Mouse (Mus musculus): ENCODE results near the gene Gbgt1. TPM values are rescaled to one million over a fixed set of nuclear protein-coding genes. Genes with fewer than 3 reads are reported as not detected.
"Not testable (repeated sequence)": the region's sequence is repeated elsewhere in the genome, so short reads cannot be mapped to it uniquely, and the experiment has no call there.

Gbgt1 gene
- polyA plus RNA-seq, 1 experiment from 2014 or later, result 5.8 TPM

- 86% methylated on average over 2 of the region's 2 CpGs for WGBS
- no peak for ATAC-seq (replicated peaks; ENCODE audit: low FRiP score)
Observed at GRCm38 (mm10) chr2:28470591-28470990, 26.1 kb upstream of the Gbgt1 start.

GRCm38 (mm10) chr2:28472011-28472410 is 24.7 kb upstream of the Gbgt1 start:
- H3K27me3 ChIP-seq; H3K27ac ChIP-seq; ATAC-seq (replicated peaks; ENCODE audit: low FRiP score); H3K4me3 ChIP-seq (replicated peaks); H3K4me2 ChIP-seq; H3K9ac ChIP-seq: not testable (repeated sequence)
- peaks cover 11% of the 10 kb centered on the region for H3K4me1 ChIP-seq
- WGBS, result 94% methylated on average over 8 of the region's 8 CpGs
- H3K36me3 ChIP-seq, result peaks cover 44% of the 10 kb centered on the region
- H3K9me3 ChIP-seq (replicated peaks), result 0 out of 2 replicates have a peak, but pooled peaks cover 13% of the 10 kb centered on the region

More at GRCm38 (mm10) chr2:28470591-28470990, 26.1 kb upstream of the Gbgt1 start:
- peaks cover 20% of the 10 kb centered on the region for H3K4me1 ChIP-seq
- H3K9me3 ChIP-seq (replicated peaks), result 0 out of 2 replicates have a peak, but pooled peaks cover 13% of the 10 kb centered on the region
- no peak overlapping the region for H3K9ac ChIP-seq
- peaks cover 44% of the 10 kb centered on the region for H3K36me3 ChIP-seq
- H3K27ac ChIP-seq, result no peak overlapping the region
- H3K27me3 ChIP-seq, result peaks cover 3% of the 10 kb centered on the region; the same call in 1 of the 2 replicates
- no peak overlapping the region for H3K4me3 ChIP-seq (replicated peaks)
- no peak overlapping the region for H3K4me2 ChIP-seq

- H3K27me3 ChIP-seq; H3K36me3 ChIP-seq; ATAC-seq (replicated peaks; ENCODE audit: low FRiP score); H3K4me2 ChIP-seq; H3K9me3 ChIP-seq (replicated peaks); H3K27ac ChIP-seq; H3K4me1 ChIP-seq; H3K9ac ChIP-seq; H3K4me3 ChIP-seq (replicated peaks): not testable (repeated sequence)
- 95% methylated on average over 5 of the region's 5 CpGs for WGBS
Observed at GRCm38 (mm10) chr2:28477993-28478392, 18.7 kb upstream of the Gbgt1 start.

- Histone ChIP-seq H3K27me3 (no peaks in the 10 kb centered on the region), H3K9ac (no peak overlapping the region), H3K4me1 (0 out of 2 replicates have a peak, but pooled peaks cover 3% of the 10 kb centered on the region), H3K27ac (no peak overlapping the region), H3K36me3 (no peaks in the 10 kb centered on the region), H3K9me3 (replicated peaks) (no peaks in the 10 kb centered on the region), H3K4me3 (replicated peaks) (no peak overlapping the region), H3K4me2 (no peak overlapping the region)
- WGBS, result 78% methylated on average over 20 of the region's 20 CpGs
- no peak for ATAC-seq (replicated peaks; ENCODE audit: low FRiP score)
Observed at GRCm38 (mm10) chr2:28479208-28480204, 17.2 kb upstream of the Gbgt1 start.

- Histone ChIP-seq H3K9ac (no peak overlapping the region), H3K4me3 (replicated peaks) (no peak overlapping the region), H3K27ac (no peak overlapping the region), H3K27me3 (no peaks in the 10 kb centered on the region), H3K4me1 (0 out of 2 replicates have a peak, but pooled peaks cover 3% of the 10 kb centered on the region), H3K4me2 (no peak overlapping the region), H3K9me3 (replicated peaks) (no peaks in the 10 kb centered on the region), H3K36me3 (no peaks in the 10 kb centered on the region)
- WGBS, result 57% methylated on average over 2 of the region's 2 CpGs
- ATAC-seq (replicated peaks; ENCODE audit: low FRiP score), result 0 out of 2 replicates have a peak, but pooled peaks have one; percentile 25
Observed at GRCm38 (mm10) chr2:28483861-28484260, 12.8 kb upstream of the Gbgt1 start.

GRCm38 (mm10) chr2:28494521-28494920 is 2.2 kb upstream of the Gbgt1 start:
- 84% methylated on average over 2 of the region's 2 CpGs for WGBS
- peaks cover 16% of the 10 kb centered on the region for H3K4me1 ChIP-seq
- H3K27ac ChIP-seq, result no peak overlapping the region
- H3K9ac ChIP-seq, result no peak overlapping the region
- no peak for ATAC-seq (replicated peaks; ENCODE audit: low FRiP score)
- no peak overlapping the region for H3K4me2 ChIP-seq
- H3K9me3 ChIP-seq (replicated peaks), result no peaks in the 10 kb centered on the region
- H3K27me3 ChIP-seq, result no peaks in the 10 kb centered on the region
- no peaks in the 10 kb centered on the region for H3K36me3 ChIP-seq
- no peak overlapping the region for H3K4me3 ChIP-seq (replicated peaks)

- Histone ChIP-seq H3K4me1 (peaks cover 16% of the 10 kb centered on the region), H3K36me3 (no peaks in the 10 kb centered on the region), H3K27ac (peak overlapping the region; percentile 88), H3K4me2 (peak overlapping the region; percentile 40), H3K4me3 (replicated peaks) (peak overlapping the region; percentile 13; the same call in 1 of the 2 replicates), H3K9me3 (replicated peaks) (no peaks in the 10 kb centered on the region), H3K27me3 (no peaks in the 10 kb centered on the region), H3K9ac (no peak overlapping the region)
- no peak for ATAC-seq (replicated peaks; ENCODE audit: low FRiP score)
- 58% methylated on average over 14 of the region's 14 CpGs for WGBS
Observed at GRCm38 (mm10) chr2:28495207-28495756, 1.4 kb upstream of the Gbgt1 start.

GRCm38 (mm10) chr2:28495801-28496595 is 693 bp upstream of the Gbgt1 start:
- 61% methylated on average over 16 of the region's 16 CpGs for WGBS
- peaks cover 16% of the 10 kb centered on the region for H3K4me1 ChIP-seq
- ATAC-seq (replicated peaks; ENCODE audit: low FRiP score), result peak; percentile 29; the same call in 1 of the 2 replicates
- no peak overlapping the region for H3K9ac ChIP-seq
- no peaks in the 10 kb centered on the region for H3K27me3 ChIP-seq
- H3K36me3 ChIP-seq, result no peaks in the 10 kb centered on the region
- peak overlapping the region; percentile 54 for H3K4me2 ChIP-seq
- H3K9me3 ChIP-seq (replicated peaks), result no peaks in the 10 kb centered on the region
- H3K4me3 ChIP-seq (replicated peaks), result peak overlapping the region; percentile 29; the same call in 1 of the 2 replicates
- H3K27ac ChIP-seq, result peak overlapping the region; percentile 88

GRCm38 (mm10) chr2:28497561-28497960 is 870 bp downstream of the Gbgt1 start:
- peak overlapping the region; percentile 54 for H3K4me2 ChIP-seq
- H3K4me3 ChIP-seq (replicated peaks), result peak overlapping the region; percentile 29
- no peaks in the 10 kb centered on the region for H3K9me3 ChIP-seq (replicated peaks)
- H3K4me1 ChIP-seq, result peaks cover 16% of the 10 kb centered on the region
- no peaks in the 10 kb centered on the region for H3K36me3 ChIP-seq
- no peaks in the 10 kb centered on the region for H3K27me3 ChIP-seq
- peak overlapping the region; percentile 88 for H3K27ac ChIP-seq
- 82% methylated on average over 5 of the region's 5 CpGs for WGBS
- ATAC-seq (replicated peaks; ENCODE audit: low FRiP score), result no peak
- H3K9ac ChIP-seq, result no peak overlapping the region

- H3K4me3 ChIP-seq (replicated peaks), result no peak overlapping the region
- H3K9ac ChIP-seq, result no peak overlapping the region
- ATAC-seq (replicated peaks; ENCODE audit: low FRiP score), result no peak
- H3K9me3 ChIP-seq (replicated peaks), result no peaks in the 10 kb centered on the region
- peaks cover 16% of the 10 kb centered on the region for H3K4me1 ChIP-seq
- no peak overlapping the region for H3K27ac ChIP-seq
- WGBS, result 71% methylated on average over 4 of the region's 4 CpGs
- no peaks in the 10 kb centered on the region for H3K27me3 ChIP-seq
- peak overlapping the region; percentile 54; the same call in 1 of the 2 replicates for H3K4me2 ChIP-seq
- no peaks in the 10 kb centered on the region for H3K36me3 ChIP-seq
Observed at GRCm38 (mm10) chr2:28498431-28498830, 1.7 kb downstream of the Gbgt1 start.

GRCm38 (mm10) chr2:28502987-28503386 is 6.3 kb downstream of the Gbgt1 start:
- Histone ChIP-seq H3K4me1 (no peaks in the 10 kb centered on the region), H3K36me3 (no peaks in the 10 kb centered on the region), H3K4me2 (no peak overlapping the region), H3K27ac (no peak overlapping the region), H3K9me3 (replicated peaks) (no peaks in the 10 kb centered on the region), H3K9ac (no peak overlapping the region), H3K27me3 (no peaks in the 10 kb centered on the region), H3K4me3 (replicated peaks) (no peak overlapping the region)
- WGBS, result 88% methylated on average over 10 of the region's 10 CpGs
- ATAC-seq (replicated peaks; ENCODE audit: low FRiP score), result no peak
